Mouse (Mus musculus): ENCODE data around the gene Olfr1107. TPM values are rescaled to one million over a fixed set of nuclear protein-coding genes. Genes with fewer than 3 reads are reported as not detected.

Olfr1107 gene
- polyA plus RNA-seq (2015; fragmentation: Nextera tagmentation; extraction: Ambion mirVana), result not detected in 2 replicates

GRCm38 (mm10) chr2:87075717-87076116, at the start of gene Olfr1107:
Gene Olfr1107, minus strand, starts transcription at chr2:87075817.

DNA sequence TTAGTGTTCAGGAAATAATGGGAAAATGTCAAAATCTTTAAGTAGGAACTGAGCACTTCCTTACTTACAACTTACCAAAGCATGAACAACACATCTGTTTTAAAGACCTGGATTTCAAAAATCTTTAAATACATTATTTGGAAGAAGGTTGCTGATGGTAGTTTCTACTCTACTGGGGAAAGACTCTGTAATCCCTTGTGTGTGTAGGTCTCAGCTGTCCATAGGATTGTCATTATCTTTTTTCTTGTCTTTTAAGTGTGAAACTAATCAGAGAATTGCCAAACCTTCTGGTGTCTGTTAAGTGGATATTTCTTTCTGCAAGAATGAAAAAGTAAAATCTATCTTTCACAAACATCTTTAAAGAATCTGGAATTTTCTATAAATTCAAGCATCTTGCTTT, 38.9 kb upstream of the Olfr1107 start, which contains the start of gene Olfr259:
Olfr259 (minus strand) TSS at position 101 of the 400 bp plus-strand sequence.

GRCm38 (mm10) chr2:87095908-87096307, 20.3 kb upstream of the Olfr1107 start, which contains the start of gene Olfr1109:
Gene Olfr1109, minus strand, starts transcription at chr2:87096008.

DNA sequence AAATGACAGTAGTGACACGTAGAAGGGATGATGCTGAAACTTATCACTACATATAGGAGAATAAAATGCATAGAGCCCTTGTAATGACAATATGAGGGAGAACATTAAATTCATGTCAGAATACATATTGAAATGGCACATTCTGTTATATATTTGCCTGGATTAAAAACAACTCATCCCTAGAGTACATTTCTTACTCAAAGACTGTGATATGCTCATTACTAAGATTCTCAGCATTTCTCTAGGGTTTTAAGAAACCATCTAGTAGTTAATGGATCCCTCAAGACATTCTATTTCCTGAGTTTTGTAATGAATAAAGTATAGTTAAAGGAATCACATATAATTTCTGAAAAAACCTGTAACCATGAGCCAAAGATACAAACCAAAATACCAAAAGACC, 23.4 kb downstream of the Olfr1107 start, which contains the start of gene Olfr1106:
Olfr1106 (minus strand) TSS at position 101 of the 400 bp plus-strand sequence.

GRCm38 (mm10) chr2:87036431-87036830, 39.2 kb downstream of the Olfr1107 start, which contains the start of gene Olfr1105:
Gene Olfr1105, minus strand, starts transcription at chr2:87036531.

DNA sequence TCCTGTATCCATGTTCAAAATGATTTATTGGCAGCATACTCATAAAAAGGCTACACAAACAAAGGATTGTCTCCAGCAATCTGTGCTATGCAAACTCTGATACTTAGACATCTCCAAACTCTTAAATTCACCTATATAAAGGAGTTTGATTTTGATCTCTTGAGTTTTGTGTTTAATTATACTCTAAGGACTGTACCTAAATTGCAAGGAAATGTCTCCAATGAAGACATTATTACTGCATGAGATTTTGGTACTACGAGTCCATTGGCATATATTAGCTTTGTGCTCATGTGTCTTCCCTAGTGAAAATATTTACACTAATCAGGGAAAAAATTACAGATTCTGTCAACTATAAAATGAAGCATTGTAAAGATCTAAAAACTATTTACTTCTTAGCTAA, 48.6 kb downstream of the Olfr1107 start, which contains the start of gene Olfr1104:
Olfr1104 (minus strand) TSS at position 101 of the 400 bp plus-strand sequence.

Other genes with a start within 250 kb of the Olfr1107 start
- gene Olfr1095, start 224.1 kb downstream of the Olfr1107 start, polyA plus RNA-seq (2015; fragmentation: Nextera tagmentation; extraction: Ambion mirVana), result not detected in 2 replicates
- not detected in 2 replicates for gene Gm13723, start 201.0 kb downstream of the Olfr1107 start, polyA plus RNA-seq (2015; fragmentation: Nextera tagmentation; extraction: Ambion mirVana)
- gene Olfr1097, start 183.6 kb downstream of the Olfr1107 start, polyA plus RNA-seq (2015; fragmentation: Nextera tagmentation; extraction: Ambion mirVana), result not detected in 2 replicates
- gene Olfr1098, start 151.3 kb downstream of the Olfr1107 start, polyA plus RNA-seq (2015; fragmentation: Nextera tagmentation; extraction: Ambion mirVana), result not detected in 2 replicates
- gene Olfr1099, start 115.1 kb downstream of the Olfr1107 start, polyA plus RNA-seq (2015; fragmentation: Nextera tagmentation; extraction: Ambion mirVana), result not detected in 2 replicates
- gene Olfr1100, start 95.9 kb downstream of the Olfr1107 start, polyA plus RNA-seq (2015; fragmentation: Nextera tagmentation; extraction: Ambion mirVana), result not detected in 2 replicates
- gene Olfr1101, start 84.6 kb downstream of the Olfr1107 start, polyA plus RNA-seq (2015; fragmentation: Nextera tagmentation; extraction: Ambion mirVana), result not detected in 2 replicates
- gene Olfr1102, start 77.4 kb downstream of the Olfr1107 start, polyA plus RNA-seq (2015; fragmentation: Nextera tagmentation; extraction: Ambion mirVana), result not detected in 2 replicates
- gene Olfr1104, start 48.7 kb downstream of the Olfr1107 start, polyA plus RNA-seq (2015; fragmentation: Nextera tagmentation; extraction: Ambion mirVana), result not detected in 2 replicates
- gene Olfr1105, start 39.3 kb downstream of the Olfr1107 start, polyA plus RNA-seq (2015; fragmentation: Nextera tagmentation; extraction: Ambion mirVana), result not detected in 2 replicates
- gene Olfr1106, start 23.5 kb downstream of the Olfr1107 start, polyA plus RNA-seq (2015; fragmentation: Nextera tagmentation; extraction: Ambion mirVana), result not detected in 2 replicates
- gene Olfr1109, start 20.2 kb upstream of the Olfr1107 start, polyA plus RNA-seq (2015; fragmentation: Nextera tagmentation; extraction: Ambion mirVana), result not detected in 2 replicates
- not detected in 2 replicates for gene Olfr259, start 38.8 kb upstream of the Olfr1107 start, polyA plus RNA-seq (2015; fragmentation: Nextera tagmentation; extraction: Ambion mirVana)
- not detected in 2 replicates for gene Olfr1110, start 64.5 kb upstream of the Olfr1107 start, polyA plus RNA-seq (2015; fragmentation: Nextera tagmentation; extraction: Ambion mirVana)
- not detected in 2 replicates for gene Olfr1111, start 76.8 kb upstream of the Olfr1107 start, polyA plus RNA-seq (2015; fragmentation: Nextera tagmentation; extraction: Ambion mirVana)
- not detected in 2 replicates for gene Olfr1112, start 112.0 kb upstream of the Olfr1107 start, polyA plus RNA-seq (2015; fragmentation: Nextera tagmentation; extraction: Ambion mirVana)
- gene Olfr1113, start 133.2 kb upstream of the Olfr1107 start, polyA plus RNA-seq (2015; fragmentation: Nextera tagmentation; extraction: Ambion mirVana), result not detected in 2 replicates
- not detected in 2 replicates for gene Olfr1115, start 172.2 kb upstream of the Olfr1107 start, polyA plus RNA-seq (2015; fragmentation: Nextera tagmentation; extraction: Ambion mirVana)
- not detected in 2 replicates for gene Olfr1116, start 191.7 kb upstream of the Olfr1107 start, polyA plus RNA-seq (2015; fragmentation: Nextera tagmentation; extraction: Ambion mirVana)
- not detected in 2 replicates for gene Olfr1118, start 231.8 kb upstream of the Olfr1107 start, polyA plus RNA-seq (2015; fragmentation: Nextera tagmentation; extraction: Ambion mirVana)

All from spleen, postnatal 0 days (tissue).